Mouse (Mus musculus): ENCODE data around the gene Grin3a.
"Not testable (repeated sequence)": the region's sequence is repeated elsewhere in the genome, so short reads cannot be mapped to it uniquely, and the experiment has no call there.

Gene Grin3a

DNA sequence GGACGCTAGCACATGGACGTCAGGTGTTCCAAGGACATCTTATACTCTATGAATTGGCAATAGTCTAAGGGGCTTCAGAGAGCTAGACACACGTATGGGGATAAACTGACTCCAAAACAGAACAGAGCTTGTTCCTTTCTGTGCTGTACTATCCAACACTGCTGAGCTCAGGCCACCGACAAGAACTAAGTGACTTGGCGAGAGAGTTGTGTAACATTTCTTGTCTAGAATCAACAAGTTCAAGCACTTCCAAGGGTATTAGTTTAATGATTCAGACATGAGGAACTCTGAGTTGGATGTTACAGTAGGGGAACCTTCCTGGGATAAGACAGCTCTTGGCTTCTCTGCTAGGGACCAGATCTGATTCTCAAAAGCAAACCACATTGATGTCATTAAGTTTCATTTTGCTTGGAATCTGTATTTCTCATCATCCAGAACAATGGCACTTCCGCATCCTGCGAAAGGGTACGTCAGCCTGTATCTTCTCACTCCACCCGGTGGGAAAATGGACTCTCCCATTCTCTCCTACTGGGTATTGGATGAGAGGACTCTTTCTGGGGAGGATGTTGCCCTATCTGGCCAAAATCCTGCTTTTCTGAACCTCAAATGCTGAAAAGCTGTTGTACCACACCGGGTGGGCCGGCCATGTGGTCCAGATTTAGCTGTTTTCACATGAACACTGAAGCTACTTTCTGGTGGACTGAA lies 165.2 kb downstream of the Grin3a start:
- DNase-seq (ENCODE audit: low spot score) = no peak

- DNase-seq (ENCODE audit: low spot score) = no peak
These were observed 168.8 kb downstream of the Grin3a start for GRCm38 (mm10) chr4:49676790-49677189.

- DNase-seq (ENCODE audit: low spot score) = no peak
These were observed 169.5 kb downstream of the Grin3a start for GRCm38 (mm10) chr4:49676071-49676470.

DNA sequence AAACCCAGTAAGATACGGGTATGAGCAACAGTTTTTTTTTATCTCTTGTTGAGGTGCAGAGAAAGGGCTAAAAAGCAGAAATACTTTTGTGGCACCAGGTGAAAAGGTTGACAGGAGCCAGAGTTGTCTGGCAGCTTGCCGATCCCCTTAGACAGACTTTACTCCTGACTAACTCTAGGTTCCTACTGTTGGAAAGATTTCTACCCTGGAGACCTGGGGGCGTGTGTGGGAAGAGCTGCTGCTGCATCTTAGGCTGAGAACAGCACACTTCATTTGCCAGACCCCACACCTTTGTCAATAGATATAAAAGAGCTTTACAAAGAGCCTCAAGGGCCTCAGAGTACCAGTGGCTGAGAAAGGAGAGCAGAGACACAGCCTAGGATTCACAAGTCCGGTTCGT lies 180.7 kb downstream of the Grin3a start:
- no peak for DNase-seq (ENCODE audit: low spot score)

DNA sequence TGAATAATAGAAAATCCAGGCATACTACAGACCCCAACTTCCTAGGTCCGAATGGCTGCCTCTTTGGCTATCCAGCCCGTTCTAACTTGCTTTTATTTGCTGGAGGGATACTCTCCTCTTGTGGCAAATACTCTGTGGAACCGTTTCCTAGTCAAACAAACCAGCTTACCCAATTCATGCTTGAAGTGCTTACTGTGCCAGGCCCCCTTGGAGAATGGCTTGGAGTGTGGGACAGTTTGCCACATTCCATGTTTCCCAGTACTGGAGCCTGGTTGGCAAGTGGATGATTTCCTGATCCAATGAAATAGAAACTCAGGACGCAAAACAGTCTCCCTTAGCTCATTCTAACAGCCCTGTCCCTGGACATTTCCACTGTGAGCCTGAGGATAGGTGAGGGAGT lies 183.3 kb downstream of the Grin3a start:
- DNase-seq (ENCODE audit: low spot score) = no peak

DNA sequence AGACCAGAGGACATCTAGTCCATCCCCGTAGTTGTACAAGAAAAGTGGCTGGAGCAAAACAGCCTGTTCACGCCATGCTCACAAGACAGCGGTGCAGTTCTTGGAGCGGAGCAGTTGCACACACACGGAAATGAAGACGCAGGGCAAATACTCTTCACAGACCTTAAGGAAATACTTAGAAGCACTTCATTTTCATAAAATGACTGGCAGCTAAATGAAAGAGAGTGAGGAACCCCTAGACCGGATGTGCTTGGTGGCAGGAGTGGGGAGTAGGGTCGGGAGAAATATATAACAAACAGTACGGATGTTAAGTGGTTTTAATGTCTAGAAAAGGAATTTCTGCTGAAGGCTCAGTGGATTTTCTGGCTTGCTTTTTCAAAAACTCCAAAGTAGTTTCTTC lies 183.9 kb downstream of the Grin3a start:
- no peak for DNase-seq (ENCODE audit: low spot score)

GRCm38 (mm10) chr4:49659421-49659820 lies 186.1 kb downstream of the Grin3a start:
- DNase-seq (ENCODE audit: low spot score) = no peak

GRCm38 (mm10) chr4:49639913-49640312 lies 205.6 kb downstream of the Grin3a start:
- DNase-seq (ENCODE audit: low spot score) = no peak

- no peak for DNase-seq (ENCODE audit: low spot score)
These were observed 207.7 kb downstream of the Grin3a start for GRCm38 (mm10) chr4:49637821-49638220.

- no peak for DNase-seq (ENCODE audit: low spot score)
These were observed 213.4 kb downstream of the Grin3a start for GRCm38 (mm10) chr4:49632139-49632481.

DNA sequence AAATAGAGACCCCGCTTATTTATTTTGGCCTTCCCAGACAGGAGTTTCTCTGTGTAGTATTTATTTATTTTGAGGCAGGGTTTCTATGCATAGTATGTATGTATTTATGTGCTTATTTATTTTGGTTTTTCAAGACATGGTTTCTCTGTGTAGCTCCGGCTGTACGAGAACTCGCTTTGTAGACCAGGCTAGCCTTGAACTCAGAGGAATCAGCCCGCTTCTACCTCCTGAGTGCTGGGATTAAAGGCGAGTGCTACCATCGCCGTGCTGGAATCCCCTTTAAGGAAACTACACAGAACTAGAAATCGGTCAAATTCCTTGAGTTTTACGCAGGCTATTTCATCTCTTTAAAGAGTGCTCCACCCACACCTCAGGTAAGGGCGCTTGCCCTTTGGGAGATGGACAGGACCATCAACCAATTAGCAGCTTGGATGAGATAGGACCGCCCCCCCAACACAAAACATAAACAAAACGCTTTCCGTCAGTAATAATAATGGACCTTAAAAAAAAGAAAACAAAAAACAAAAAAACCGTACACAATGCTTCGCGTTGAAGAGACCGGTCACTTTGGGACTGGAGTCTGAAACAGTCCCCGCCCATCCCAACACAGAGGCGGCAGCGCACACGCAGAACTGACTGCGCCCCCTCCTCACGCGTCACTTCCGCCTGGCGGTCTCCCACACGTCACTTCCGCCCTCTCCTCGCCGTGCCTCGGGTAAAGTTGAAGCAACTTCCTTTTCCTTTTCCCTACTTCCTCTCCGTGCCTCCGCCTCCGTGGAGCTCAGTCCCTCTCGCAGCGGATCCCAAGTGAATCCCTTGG lies 214.0 kb downstream of the Grin3a start, which contains the start of gene Rnf20:
Gene Rnf20, plus strand, starts transcription at position 688 of the 820 bp plus-strand sequence.
- peak; percentile 95 for DNase-seq (ENCODE audit: low spot score)

DNA sequence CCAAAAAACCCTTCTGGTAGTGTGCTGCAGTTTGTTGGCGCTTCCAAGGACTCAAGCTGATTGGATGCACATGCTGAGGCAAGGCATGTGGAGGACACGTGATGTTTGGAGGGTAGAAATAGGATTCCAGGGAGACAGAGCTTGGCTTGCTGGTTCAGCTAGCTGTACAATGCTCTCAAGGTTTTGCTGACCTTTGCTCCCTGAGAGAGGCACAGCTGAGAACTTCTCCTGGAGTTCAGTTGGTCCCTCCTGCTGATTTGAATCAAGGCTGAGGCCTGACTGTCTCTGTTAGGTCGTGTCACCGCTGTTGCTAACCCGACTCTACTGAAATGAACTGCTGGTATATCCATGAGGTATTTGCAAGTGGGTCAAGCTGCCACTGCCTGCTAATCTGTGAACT lies 216.6 kb downstream of the Grin3a start:
- no peak for DNase-seq (ENCODE audit: low spot score)

DNA sequence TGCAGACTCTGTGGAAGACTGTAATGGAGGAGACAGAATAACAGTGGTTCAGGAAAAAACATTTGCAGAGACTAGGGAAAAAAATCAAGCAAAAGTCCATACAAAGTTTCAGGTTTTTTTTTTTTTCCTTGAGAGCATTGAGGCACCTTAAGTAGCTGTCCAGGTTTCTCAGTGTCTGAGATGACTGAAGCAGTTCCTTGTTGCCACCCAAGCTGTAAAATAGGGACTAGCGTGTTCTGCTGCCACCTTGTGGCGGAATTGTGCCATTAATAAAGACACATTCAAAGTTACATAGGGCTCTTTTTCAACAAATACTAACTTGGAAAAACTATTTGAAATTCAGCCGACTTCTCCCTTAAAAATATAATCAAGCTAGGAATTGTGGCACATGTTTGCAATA lies 218.6 kb downstream of the Grin3a start:
- DNase-seq (ENCODE audit: low spot score) = peak; percentile 67

DNA sequence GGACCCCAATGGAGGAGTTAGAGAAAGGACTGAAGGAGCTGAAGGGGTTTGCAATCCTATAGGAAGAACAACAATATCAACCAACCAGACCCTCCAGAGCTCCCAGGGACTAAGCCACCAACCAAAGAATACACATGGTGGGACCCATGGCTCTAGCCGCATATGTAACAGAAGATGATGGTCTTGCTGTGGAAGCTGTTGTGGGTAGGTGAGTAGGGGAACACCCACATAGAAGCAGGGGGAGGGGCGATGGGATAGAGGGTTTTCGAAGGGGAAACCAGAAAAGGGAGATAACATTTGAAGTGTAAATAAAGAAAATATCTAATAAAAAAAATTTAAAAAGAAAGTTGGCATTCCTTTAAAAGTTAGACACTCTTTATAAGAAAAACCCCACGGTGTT lies 220.6 kb downstream of the Grin3a start:
- DNase-seq (ENCODE audit: low spot score) = not testable (repeated sequence)

- no peak for DNase-seq (ENCODE audit: low spot score)
These were observed 221.6 kb downstream of the Grin3a start for GRCm38 (mm10) chr4:49623916-49624315.

DNA sequence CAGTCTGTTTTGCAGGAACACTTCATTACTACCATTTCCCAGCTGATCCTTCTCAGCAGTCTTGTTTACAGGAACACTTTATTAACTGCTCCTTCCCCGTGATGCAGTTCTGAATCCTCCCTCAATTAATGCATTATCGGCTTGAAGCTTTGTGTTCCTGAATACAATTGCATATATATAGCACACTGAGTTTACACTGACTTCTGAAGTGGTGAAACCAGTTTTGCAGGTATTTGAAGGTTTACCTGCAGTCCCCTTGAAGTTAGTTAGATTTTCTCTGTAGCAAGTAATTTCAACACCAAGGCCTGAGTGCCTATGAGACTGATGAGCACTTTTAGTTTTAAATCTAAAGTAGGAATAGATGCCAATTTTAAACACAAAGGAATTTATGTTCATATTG lies 223.3 kb downstream of the Grin3a start:
- no peak for DNase-seq (ENCODE audit: low spot score)

GRCm38 (mm10) chr4:49619861-49620260 lies 225.7 kb downstream of the Grin3a start:
- DNase-seq (ENCODE audit: low spot score) = not testable (repeated sequence)

DNA sequence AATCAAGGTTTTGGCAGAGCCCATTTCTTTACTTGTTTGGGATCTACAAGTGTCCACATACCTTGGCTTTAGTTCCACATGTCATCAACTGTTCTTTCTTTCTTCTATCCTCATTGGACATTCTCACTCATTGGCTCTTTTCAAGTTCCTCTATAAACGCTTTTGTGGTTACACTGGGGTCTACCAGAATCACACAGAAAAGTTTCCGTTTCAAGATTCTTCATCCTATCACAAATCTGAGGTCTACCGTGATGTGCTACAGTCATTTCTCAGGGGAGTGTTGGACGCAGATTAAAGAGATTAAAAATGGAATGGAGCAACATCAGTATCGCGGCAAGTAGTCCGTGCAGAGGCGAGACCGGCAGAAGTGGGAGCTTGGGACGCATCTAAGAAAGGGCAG lies 228.6 kb downstream of the Grin3a start:
- no peak for DNase-seq (ENCODE audit: low spot score)
